Mouse (Mus musculus): ENCODE measurements around the gene Paqr8.
"Not testable (repeated sequence)": the region's sequence is repeated elsewhere in the genome, so short reads cannot be mapped to it uniquely, and the experiment has no call there.

Paqr8 gene

GRCm38 (mm10) chr1:20912527-20913171 is 22.2 kb downstream of the Paqr8 start:
- peak; percentile 44 for DNase-seq

- no peak for DNase-seq
Observed at GRCm38 (mm10) chr1:20914769-20915168, 24.4 kb downstream of the Paqr8 start.

- DNase-seq, result no peak
Observed at GRCm38 (mm10) chr1:20915608-20916007, 25.2 kb downstream of the Paqr8 start.

GRCm38 (mm10) chr1:20917496-20918050 is 27.2 kb downstream of the Paqr8 start:
- DNase-seq, result no peak

GRCm38 (mm10) chr1:20919728-20920127 is 29.3 kb downstream of the Paqr8 start:
- DNase-seq, result no peak

GRCm38 (mm10) chr1:20921081-20921528 is 30.7 kb downstream of the Paqr8 start:
- DNase-seq, result no peak

GRCm38 (mm10) chr1:20922612-20923399 is 32.4 kb downstream of the Paqr8 start:
- DNase-seq, result no peak

GRCm38 (mm10) chr1:20925324-20925723 is 34.9 kb downstream of the Paqr8 start:
- not testable (repeated sequence) for DNase-seq

- DNase-seq, result no peak
Observed at GRCm38 (mm10) chr1:20925926-20926325, 35.5 kb downstream of the Paqr8 start.

GRCm38 (mm10) chr1:20926376-20926775 is 36.0 kb downstream of the Paqr8 start:
- DNase-seq, result no peak

GRCm38 (mm10) chr1:20928487-20928886 is 38.1 kb downstream of the Paqr8 start:
- no peak for DNase-seq

GRCm38 (mm10) chr1:20933457-20933856 is 43.1 kb downstream of the Paqr8 start:
- peak; percentile 72 for DNase-seq

GRCm38 (mm10) chr1:20935106-20935505 is 44.7 kb downstream of the Paqr8 start:
- no peak for DNase-seq

- peak; percentile 64 for DNase-seq
Observed at GRCm38 (mm10) chr1:20939046-20939445, 48.6 kb downstream of the Paqr8 start.

GRCm38 (mm10) chr1:20940151-20940550 is 49.7 kb downstream of the Paqr8 start:
- DNase-seq, result peak; percentile 72

GRCm38 (mm10) chr1:20941322-20941721 is 50.9 kb downstream of the Paqr8 start:
- no peak for DNase-seq

GRCm38 (mm10) chr1:20941857-20942256 is 51.5 kb downstream of the Paqr8 start:
- no peak for DNase-seq

- DNase-seq, result no peak
Observed at GRCm38 (mm10) chr1:20943016-20943415, 52.6 kb downstream of the Paqr8 start.

- DNase-seq, result peak; percentile 85
Observed at GRCm38 (mm10) chr1:20951300-20951763, 60.9 kb downstream of the Paqr8 start, which contains the start of gene Efhc1. Efhc1 (plus strand) TSS chr1:20951626.

GRCm38 (mm10) chr1:20951799-20952198 is 61.4 kb downstream of the Paqr8 start:
- DNase-seq, result no peak

GRCm38 (mm10) chr1:20954876-20955275 is 64.5 kb downstream of the Paqr8 start:
- no peak for DNase-seq

- DNase-seq, result no peak
Observed at GRCm38 (mm10) chr1:20969642-20970041, 79.2 kb downstream of the Paqr8 start.

GRCm38 (mm10) chr1:20973389-20973788 is 83.0 kb downstream of the Paqr8 start:
- DNase-seq, result no peak
